Mouse (Mus musculus): ENCODE data around the gene Slc12a4.

The Slc12a4 gene

GRCm38 (mm10) chr8:105933762-105934161 is 32.1 kb downstream of the Slc12a4 start, which contains the start of gene Ctrl:
TSS of gene Ctrl (minus strand) at chr8:105933862.
- in situ Hi-C loops (cut with MboI, MseI), result loop anchor here (5.0 kb wide), 1 partner anchor 41 kb away; the partner anchor contains the start of gene Nrn1l

- in situ Hi-C loops (cut with MboI, MseI), result loop anchor here (5.0 kb wide), 1 partner anchor 40 kb away; the partner anchor contains the start of gene Nrn1l
Measured at GRCm38 (mm10) chr8:105932525-105932924, 33.4 kb downstream of the Slc12a4 start.

- in situ Hi-C loops (cut with MboI, MseI), result loop anchor here (5.0 kb wide), 1 partner anchor 39 kb away; the partner anchor contains the start of gene Nrn1l
Measured at GRCm38 (mm10) chr8:105931271-105931670, 34.6 kb downstream of the Slc12a4 start.

GRCm38 (mm10) chr8:105930602-105931001 is 35.3 kb downstream of the Slc12a4 start:
- in situ Hi-C loops (cut with MboI, MseI), result loop anchor here (5.0 kb wide), 1 partner anchor 38 kb away; the partner anchor contains the start of gene Nrn1l

GRCm38 (mm10) chr8:105925123-105925522 is 40.8 kb downstream of the Slc12a4 start:
- in situ Hi-C loops (cut with MboI, MseI), result no loop called here

- in situ Hi-C loops (cut with MboI, MseI), result no loop called here
Measured at GRCm38 (mm10) chr8:105919390-105919789, 46.5 kb downstream of the Slc12a4 start.

GRCm38 (mm10) chr8:105900941-105901616 is 64.8 kb downstream of the Slc12a4 start:
- in situ Hi-C loops (cut with MboI, MseI), result no loop called here

- in situ Hi-C loops (cut with MboI, MseI), result no loop called here
Measured at GRCm38 (mm10) chr8:105900180-105900940, 65.5 kb downstream of the Slc12a4 start, which contains the start of gene Pskh1. TSS of gene Pskh1 (plus strand) at chr8:105900441.

- in situ Hi-C loops (cut with MboI, MseI), result no loop called here
Measured at GRCm38 (mm10) chr8:105897801-105898480, 68.0 kb downstream of the Slc12a4 start.

Measured in T-helper 1 cell (primary cell).